Mouse (Mus musculus) layer of hippocampus, adult 6 months (tissue): Measurements from ENCODE around the gene Zfp738. TPM values are rescaled to one million over a fixed set of nuclear protein-coding genes. Genes with fewer than 3 reads are reported as not detected.

Experiments
- long read RNA-seq, 2 experiments: library from polyadenylated mRNA; unstranded; transcript quantifications; one replicate each; pipeline ENCODE4 v2.0.0; 2019 to 2020
- polyA plus RNA-seq: library from polyadenylated mRNA; unstranded; fragments of <200 nt; fragmentation: Nextera tagmentation; gene quantifications from 2 replicates; pipeline ENCODE4 v1.2.3, GENCODE M21; 2021

Gene Zfp738
- 6.2 and 7.2 TPM in 2 replicates for polyA plus RNA-seq
- long read RNA-seq, experiment 1, partial matches to known transcripts: 0 of 5 reads
- long read RNA-seq, experiment 1, other reads (novel, unspliced or antisense): 2 of 5 reads
- long read RNA-seq, experiment 2, transcript Zfp738-205 (4 exons, 652 nt): major isoform, 11 of 21 reads
- long read RNA-seq, experiment 2, partial matches to known transcripts: 0 of 21 reads
- long read RNA-seq, experiment 2, other reads (novel, unspliced or antisense): 8 of 21 reads

GRCm38 (mm10) chr13:67686971-67687370, at the start of gene Zfp738:
Zfp738 (minus strand) TSS chr13:67687071.

DNA sequence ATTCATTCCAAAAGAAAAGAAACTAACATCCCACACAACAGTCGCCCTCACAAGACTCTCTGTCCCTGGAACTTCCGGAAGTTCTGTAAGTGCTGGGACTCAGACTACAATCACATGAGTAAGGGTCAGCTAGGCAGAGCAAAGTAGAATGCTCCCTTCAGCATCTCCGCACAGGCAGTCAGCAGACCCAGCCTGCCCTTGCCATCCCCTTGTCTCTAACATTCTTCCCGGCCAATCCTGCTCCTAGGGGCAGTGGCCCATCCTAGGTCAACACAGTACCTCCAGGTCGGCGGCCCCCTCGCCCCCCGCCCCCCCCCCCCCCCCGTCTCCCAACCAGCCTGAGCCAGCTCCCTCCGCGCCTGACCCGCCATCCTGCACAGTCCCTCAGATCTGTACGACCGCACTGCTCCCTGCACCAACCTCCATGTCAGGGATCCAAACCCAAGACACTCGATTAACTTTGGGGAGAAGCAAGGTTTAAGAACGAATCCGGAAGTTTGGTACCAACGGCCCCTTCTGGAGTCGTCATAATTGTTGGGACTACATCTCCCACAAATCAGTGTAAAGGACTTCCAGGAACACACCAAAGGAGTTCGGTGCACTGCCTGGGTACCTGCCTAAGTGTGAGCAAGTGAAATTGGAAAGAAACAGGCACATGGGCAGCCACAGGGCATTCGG, 41.9 kb upstream of the Zfp738 start, which contains the start of gene Zfp65:
TSS of gene Zfp65 (minus strand) at position 533 of the 678 bp plus-strand sequence.

DNA sequence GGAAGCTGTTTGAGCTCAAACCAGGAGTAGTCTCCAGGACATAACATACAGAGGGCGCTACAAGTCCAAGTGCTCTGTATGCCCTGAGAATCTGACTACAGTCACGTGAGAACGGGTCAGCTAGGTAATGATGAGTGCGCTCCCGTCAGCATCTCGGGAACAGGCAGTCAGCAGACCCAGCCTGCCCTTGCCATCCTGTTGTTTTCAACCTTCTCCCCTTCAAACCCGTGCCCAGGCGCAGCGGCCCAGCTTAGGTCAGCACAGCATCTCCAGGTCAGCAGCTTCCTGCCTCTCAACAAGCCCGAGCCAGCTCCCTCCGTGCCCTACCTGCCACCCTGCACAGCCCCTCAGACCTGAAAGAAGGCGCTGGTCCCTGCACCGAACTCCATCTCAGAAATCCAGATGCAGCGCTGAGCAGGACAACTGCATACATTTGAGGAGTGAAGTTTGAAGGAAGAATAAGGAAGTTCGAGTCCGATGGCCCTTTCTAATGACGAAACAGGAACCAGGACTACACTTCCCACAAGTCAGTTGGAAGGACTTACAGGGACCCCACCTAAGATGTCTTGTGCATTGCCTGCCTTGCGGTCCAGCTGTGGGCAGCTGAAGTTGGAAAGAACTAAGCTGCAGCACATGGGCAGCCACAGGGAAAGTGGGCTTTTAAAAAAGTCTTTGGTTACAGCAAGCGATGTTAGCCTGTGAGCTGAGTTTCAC, 49.4 kb downstream of the Zfp738 start, which contains the start of the genes Gm49345 and Zfp729a:
TSS of gene Gm49345 (minus strand) at position 476 of the 714 bp plus-strand sequence.
TSS of gene Zfp729a (minus strand) at position 498 of the 714 bp plus-strand sequence.

GRCm38 (mm10) chr13:67609066-67609876, 77.6 kb downstream of the Zfp738 start, which contains the start of gene Zfp729b:
Zfp729b (minus strand) TSS chr13:67609707.

Other genes with a start within 250 kb of the Zfp738 start
- 5.8 and 7.5 TPM in 2 replicates for gene Zfp874a, start 235.4 kb downstream of the Zfp738 start, polyA plus RNA-seq
- 2.0 and 5.7 TPM in 2 replicates for gene Zfp874b, start 202.8 kb downstream of the Zfp738 start, polyA plus RNA-seq
- 4.1 and 5.1 TPM in 2 replicates for gene Zfp58, start 186.5 kb downstream of the Zfp738 start, polyA plus RNA-seq
- not detected in 2 replicates for gene Gm26965, start 160.9 kb downstream of the Zfp738 start, polyA plus RNA-seq
- 38.7 and 41.4 TPM in 2 replicates for gene Zfp87, start 160.9 kb downstream of the Zfp738 start, polyA plus RNA-seq
- gene Zfp748, start 133.2 kb downstream of the Zfp738 start, polyA plus RNA-seq: 5.4 and 6.0 TPM in 2 replicates
- 2.2 and 2.7 TPM in 2 replicates for gene Zfp729b, start 77.4 kb downstream of the Zfp738 start, polyA plus RNA-seq
- gene Gm49345, start 49.3 kb downstream of the Zfp738 start, polyA plus RNA-seq: 1.5 TPM in 1 of 2 replicates, not detected in the other
- 1.6 and 1.9 TPM in 2 replicates for gene Zfp729a, start 49.3 kb downstream of the Zfp738 start, polyA plus RNA-seq
- gene Zfp65, start 42.1 kb upstream of the Zfp738 start, polyA plus RNA-seq: 2.5 and 3.0 TPM in 2 replicates
- 3.5 and 4.0 TPM in 2 replicates for gene Zfp85, start 68.2 kb upstream of the Zfp738 start, polyA plus RNA-seq
- gene Zfp493, start 92.6 kb upstream of the Zfp738 start, polyA plus RNA-seq: 1.8 and 2.3 TPM in 2 replicates
- 2.9 and 3.0 TPM in 2 replicates for gene Zfp273, start 126.7 kb upstream of the Zfp738 start, polyA plus RNA-seq
- 10.1 and 10.3 TPM in 2 replicates for gene Gm10037, start 144.0 kb upstream of the Zfp738 start, polyA plus RNA-seq
- gene BC048507, start 176.3 kb upstream of the Zfp738 start, polyA plus RNA-seq: not detected in 2 replicates